13 mouse cellular contexts compared by ENCODE assay signal in genomic region chr2:170922260-170922659, GRCm38 (mm10).
A peak's percentile ranks its signal among the peaks of the same experiment; 100 is the strongest.
DNase-seq lines count a peak whose midpoint lies in the region; ATAC-seq and TF ChIP-seq lines count a peak whose summit lies in the region.
"Had no signal": no experiment of that assay in that cellular context is flagged by ENCODE, and none has a peak within 500 bp of the region (broad histone marks: within the 10 kb centered on the region; RNA-seq: fewer than 3 reads in every experiment).

No protein-coding gene starts in this region.

- no peak overlapping the region for H3K9ac ChIP-seq in forebrain, postnatal 0 days
- no peak overlapping the region for H3K9ac ChIP-seq in midbrain, embryonic 15.5 days
- H3K9ac ChIP-seq: limb, embryonic 15.5 days had no signal

- TF ChIP-seq POLR2A in brain, embryonic 14.5 days (IDR thresholded peaks at IDR 0.05; ENCODE audit: borderline replicate concordance, extremely low read depth, insufficient read depth, insufficient read length, poor library complexity, severe bottlenecking), result no peak

- no peaks in the 10 kb centered on the region for H3K9me3 ChIP-seq in forebrain, postnatal 0 days (ENCODE audit: low read length)
- no peaks in the 10 kb centered on the region for H3K9me3 ChIP-seq in midbrain, embryonic 15.5 days
- H3K9me3 ChIP-seq: limb, embryonic 15.5 days had no signal

- H3K27me3 ChIP-seq in forebrain, postnatal 0 days (ENCODE audit: insufficient read depth, low read length), result no peaks in the 10 kb centered on the region
- no peaks in the 10 kb centered on the region for H3K27me3 ChIP-seq in midbrain, embryonic 15.5 days (replicated peaks)
- H3K27me3 ChIP-seq: limb, embryonic 15.5 days had no signal

- peak overlapping the region; percentile 40; the same call in 1 of the 2 replicates for H3K27ac ChIP-seq in gastrocnemius, adult 2 months
- H3K27ac ChIP-seq in forebrain, postnatal 0 days (ENCODE audit: low read depth, low read length), result no peak overlapping the region
- 0 out of 2 replicates have a peak overlapping the region, but pooled peaks have one; percentile 1 for H3K27ac ChIP-seq in midbrain, embryonic 15.5 days
- H3K27ac ChIP-seq in layer of hippocampus, adult 2 months, result no peak overlapping the region
- H3K27ac ChIP-seq: limb, embryonic 15.5 days had no signal

- WGBS in forebrain, postnatal 0 days, result 8% methylated on average over 3 of the region's 3 CpGs
- 20% methylated on average over 3 of the region's 3 CpGs for WGBS in midbrain, embryonic 15.5 days

- no peaks in the 10 kb centered on the region for H3K4me1 ChIP-seq in forebrain, postnatal 0 days (ENCODE audit: insufficient read depth)
- peaks cover 3% of the 10 kb centered on the region; the same call in 1 of the 2 replicates for H3K4me1 ChIP-seq in midbrain, embryonic 15.5 days

- no peak for TF ChIP-seq CTCF in gastrocnemius, adult 2 months (IDR thresholded peaks at IDR 0.05)
- no peak for TF ChIP-seq CTCF in brain, embryonic 14.5 days (IDR thresholded peaks at IDR 0.05; ENCODE audit: borderline replicate concordance, extremely low read depth, insufficient read depth, insufficient read length)
- no peak for TF ChIP-seq CTCF in forebrain, postnatal 0 days (IDR thresholded peaks at IDR 0.05; ENCODE audit: low read depth)
- TF ChIP-seq CTCF in layer of hippocampus, adult 2 months (conservative IDR thresholded peaks at IDR 0.05), result no peak

- no peak overlapping the region for H3K4me2 ChIP-seq in forebrain, postnatal 0 days (ENCODE audit: low read depth)
- H3K4me2 ChIP-seq in midbrain, embryonic 15.5 days, result no peak overlapping the region
- H3K4me2 ChIP-seq: limb, embryonic 15.5 days had no signal

- no peaks in the 10 kb centered on the region for H3K36me3 ChIP-seq in forebrain, postnatal 0 days (ENCODE audit: insufficient read depth)
- H3K36me3 ChIP-seq in midbrain, embryonic 15.5 days (replicated peaks), result no peaks in the 10 kb centered on the region
- H3K36me3 ChIP-seq: limb, embryonic 15.5 days had no signal

- ATAC-seq in forebrain, postnatal 0 days, result peak; percentile 73
- ATAC-seq in midbrain, embryonic 15.5 days (replicated peaks), result 0 out of 2 replicates have a peak, but pooled peaks have one; percentile 50

- H3K4me3 ChIP-seq in gastrocnemius, adult 2 months, result no peak overlapping the region
- no peak overlapping the region for H3K4me3 ChIP-seq in forebrain, postnatal 0 days (ENCODE audit: low read depth, low read length)
- no peak overlapping the region for H3K4me3 ChIP-seq in midbrain, embryonic 15.5 days
- H3K4me3 ChIP-seq in layer of hippocampus, adult 2 months, result no peak overlapping the region
- H3K4me3 ChIP-seq: limb, embryonic 15.5 days had no signal

- intact Hi-C loops in gastrocnemius, adult 2 months (cut with DNase I), result no loop called here
- intact Hi-C loops in gastrocnemius, postnatal 36 days (cut with DNase I), result no loop called here

- no peak for DNase-seq in gastrocnemius, adult 2 months
- DNase-seq in gastrocnemius, postnatal 36 days, result no peak
- peak; percentile 91 for DNase-seq in brain, embryonic 14.5 days (ENCODE audit: low read depth)
- peak; percentile 51 for DNase-seq in forebrain, postnatal 0 days
- no peak for DNase-seq in layer of hippocampus, adult 2 months (ENCODE audit: low spot score in 2 of 2)
- DNase-seq in Muller cell, postnatal 12 days (ENCODE audit: inconsistent ontology term), result no peak
- DNase-seq in B cell, adult 2 months, result no peak
- DNase-seq: adrenal gland, postnatal 10 days; cerebellum, postnatal 14 days; kidney, adult 18-20 months; kidney, postnatal 25 days had no signal

Comparison
In these comparisons a context has a peak if more than half of its experiments do, and no peak if none do; other contexts are left out.
1. DNase-seq: peak in brain, embryonic 14.5 days (single experiment) and forebrain, postnatal 0 days (single experiment); none in gastrocnemius, adult 2 months (single experiment), gastrocnemius, postnatal 36 days (0 of 2), layer of hippocampus, adult 2 months (0 of 2), Muller cell, postnatal 12 days (single experiment) and B cell, adult 2 months (0 of 2).
2. H3K27ac ChIP-seq: peak in gastrocnemius, adult 2 months (single experiment) and midbrain, embryonic 15.5 days (single experiment); none in forebrain, postnatal 0 days (single experiment) and layer of hippocampus, adult 2 months (single experiment).